10 mouse cellular contexts compared by ENCODE assay signal in genomic region chr2:135873146-135873545, GRCm38 (mm10).
"Had no signal": no experiment of that assay in that cellular context is flagged by ENCODE, and none has a peak within 500 bp of the region (broad histone marks: within the 10 kb centered on the region; RNA-seq: fewer than 3 reads in every experiment).

No protein-coding gene starts in this region.

- DNase-seq: gastrocnemius, postnatal 14 days; gastrocnemius, postnatal 36 days; heart, adult 18-20 months; heart, postnatal 10 days; heart, postnatal 36 days; kidney, adult 11 months; kidney, postnatal 36 days; layer of hippocampus, adult 9-11 months; layer of hippocampus, postnatal 36 days; left cerebral cortex, postnatal 4 days had no signal
